Mouse (Mus musculus) lung, adult 18-20 months (tissue): ENCODE results near the gene Ksr2.
"Not testable (repeated sequence)": the region's sequence is repeated elsewhere in the genome, so short reads cannot be mapped to it uniquely, and the experiment has no call there.

Experiments used
- DNase-seq, 2 experiments: peaks; one replicate each; pipeline ENCODE4 v3.0.0; 2022; ENCODE audit warnings: mixed read lengths in 2 of 2

The Ksr2 gene

DNA sequence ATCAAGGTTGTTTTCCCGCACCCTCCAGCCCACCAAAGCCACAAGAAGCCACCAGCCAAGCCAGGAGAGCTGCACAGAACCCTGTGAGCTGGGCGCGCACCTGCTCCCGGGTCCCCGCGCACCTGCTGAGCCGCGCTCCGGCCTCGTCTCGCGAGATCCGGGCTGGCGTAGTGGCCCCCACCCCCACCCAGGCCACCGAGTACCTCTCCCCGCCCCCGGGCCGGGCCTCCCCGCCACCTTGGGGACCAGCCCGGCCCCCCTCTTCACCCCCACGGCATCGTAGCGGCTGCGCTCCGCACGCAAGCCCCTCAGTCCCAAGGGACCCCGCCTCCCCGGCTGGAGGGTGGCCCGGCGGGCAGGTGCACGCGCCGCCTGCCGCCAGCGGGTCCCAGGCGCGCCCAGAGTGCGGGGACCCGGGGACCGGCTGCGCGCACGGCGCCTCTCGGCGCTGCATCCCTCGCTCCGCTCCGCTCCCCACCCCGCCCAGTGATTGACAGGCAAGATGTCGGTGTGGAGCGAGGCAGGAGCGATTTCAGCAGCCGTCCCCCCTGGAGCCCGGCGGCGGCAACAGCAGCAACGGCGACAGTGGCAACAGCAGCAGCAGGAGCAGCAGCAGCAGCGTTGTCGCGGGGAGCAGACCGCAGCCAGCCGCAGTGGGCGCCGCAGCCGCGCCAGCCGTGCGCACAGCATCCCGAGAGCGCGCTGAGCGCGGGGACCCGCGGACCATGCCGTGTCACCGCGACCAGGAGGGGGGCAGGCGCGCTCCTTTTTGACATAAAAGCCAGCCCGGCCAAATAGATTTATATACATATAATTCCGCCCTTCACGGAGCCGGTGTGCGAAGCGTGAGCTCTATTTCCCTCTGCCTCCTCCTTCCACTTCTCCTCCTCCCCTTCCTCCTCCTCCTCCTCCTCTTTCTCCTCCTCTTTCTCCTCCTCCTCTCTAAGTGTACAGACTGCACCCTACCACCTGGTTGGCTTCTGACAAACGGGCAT is at the start of gene Ksr2:
Gene Ksr2 (plus strand): TSS at position 494 of the 995 bp plus-strand sequence.
- peak; percentile 5 to 34 for DNase-seq

DNA sequence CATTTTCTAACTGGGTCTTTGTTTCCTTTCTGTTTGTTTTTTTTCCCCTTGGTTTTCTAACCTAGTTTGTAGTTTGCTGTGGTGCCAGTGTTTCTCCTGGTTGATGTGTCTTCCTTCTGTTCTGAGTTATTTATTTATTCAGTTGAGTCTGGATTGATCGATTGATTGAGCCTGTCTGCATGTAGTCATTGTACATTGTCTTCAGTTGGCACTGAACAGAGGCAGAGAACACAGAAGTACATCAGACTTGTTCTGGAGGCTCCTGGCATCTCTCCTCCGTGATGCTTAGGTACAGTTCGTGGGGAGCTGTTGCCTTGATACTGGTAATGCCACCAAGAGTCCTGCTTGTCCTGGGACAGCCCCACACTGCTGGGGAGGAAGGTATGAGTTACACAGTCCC is 49.0 kb upstream of the Ksr2 start:
- DNase-seq, result no peak

DNA sequence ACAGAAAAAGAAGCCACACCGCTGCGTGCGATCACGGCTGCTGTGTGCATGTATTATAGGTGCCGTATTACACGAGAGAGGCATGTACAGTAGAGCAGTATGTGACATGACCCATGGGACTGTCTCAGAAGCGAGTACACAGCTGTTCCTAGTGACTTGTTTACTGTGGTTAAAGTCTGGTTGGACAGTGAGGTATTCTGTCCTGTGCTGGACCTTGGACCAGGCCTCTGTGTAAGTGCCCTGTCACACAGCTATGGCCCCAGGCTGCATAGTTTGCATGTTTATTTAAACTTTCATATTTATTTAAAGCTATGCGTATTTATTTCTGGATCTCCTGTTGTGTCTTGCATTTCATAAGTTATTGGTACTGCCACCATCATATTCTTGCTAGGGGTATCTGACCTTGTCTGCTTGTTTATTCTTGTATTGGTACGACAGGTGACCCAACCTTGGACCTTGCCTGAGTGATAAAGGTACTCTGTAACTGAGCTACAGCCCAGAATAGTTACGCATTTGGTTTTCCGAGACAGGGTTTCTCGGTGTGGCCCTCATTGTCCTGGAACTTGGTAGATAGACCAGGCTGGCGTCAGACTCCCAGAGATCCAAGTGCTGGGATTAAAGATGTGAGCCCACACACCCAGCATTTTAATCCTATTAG is 47.8 kb upstream of the Ksr2 start:
- DNase-seq, result no peak

DNA sequence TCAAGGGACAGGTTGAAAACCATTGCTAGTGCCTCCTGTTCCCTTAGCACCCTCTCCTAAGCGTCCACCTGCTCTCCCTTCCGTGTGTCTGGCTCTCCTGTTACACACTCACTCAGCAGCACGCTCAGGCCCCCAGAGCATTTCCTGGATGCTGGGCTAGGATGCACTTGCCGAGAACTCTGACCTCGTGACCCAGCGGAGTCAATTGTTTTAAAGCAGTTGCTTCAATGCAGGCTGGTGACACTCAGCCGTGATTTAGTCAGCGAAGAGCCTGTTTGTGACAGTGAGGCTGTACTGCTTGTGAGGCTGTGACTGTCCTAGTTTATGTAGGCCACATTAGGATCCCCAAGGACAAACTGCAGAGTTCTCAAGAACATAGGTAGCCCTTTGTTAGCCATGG is 46.6 kb upstream of the Ksr2 start:
- DNase-seq, result no peak

DNA sequence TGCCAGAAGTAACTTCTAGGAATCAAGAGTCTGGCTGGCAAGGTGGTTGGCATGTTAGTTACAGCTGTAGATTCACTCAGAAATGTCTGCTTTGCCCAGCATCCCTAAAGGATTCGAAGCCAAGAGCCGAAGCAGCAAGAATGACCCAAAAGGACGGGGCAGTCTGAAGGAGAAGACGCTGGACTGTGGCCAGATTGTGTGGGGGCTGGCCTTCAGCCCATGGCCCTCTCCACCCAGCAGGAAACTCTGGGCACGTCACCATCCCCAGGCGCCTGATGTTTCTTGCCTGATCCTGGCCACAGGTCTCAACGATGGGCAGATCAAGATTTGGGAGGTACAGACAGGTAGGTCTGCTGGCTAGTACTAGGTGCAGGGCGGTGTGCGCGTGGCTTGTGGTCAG is 43.2 kb upstream of the Ksr2 start:
- no peak for DNase-seq

DNA sequence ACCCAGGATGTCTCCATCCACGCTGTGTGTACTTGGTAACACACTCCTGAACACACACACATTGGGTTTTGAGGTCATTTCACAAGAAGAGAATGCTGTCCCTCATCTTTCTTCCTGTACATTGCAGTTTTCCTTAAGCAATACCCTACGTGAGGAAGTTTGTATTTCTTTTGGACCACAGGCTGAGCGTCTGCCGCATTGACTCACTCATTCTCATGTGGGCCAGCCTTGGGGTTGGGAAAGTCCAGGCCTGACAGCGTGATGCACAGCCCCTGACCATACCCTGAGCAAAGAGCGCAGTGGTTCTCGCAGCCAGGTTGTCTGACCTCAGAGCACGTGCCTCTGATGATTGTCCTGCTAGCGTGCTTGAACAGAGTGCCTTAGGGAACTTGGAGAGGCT is 40.4 kb upstream of the Ksr2 start:
- DNase-seq, result peak in 1 of 2 experiments; percentile 22

DNA sequence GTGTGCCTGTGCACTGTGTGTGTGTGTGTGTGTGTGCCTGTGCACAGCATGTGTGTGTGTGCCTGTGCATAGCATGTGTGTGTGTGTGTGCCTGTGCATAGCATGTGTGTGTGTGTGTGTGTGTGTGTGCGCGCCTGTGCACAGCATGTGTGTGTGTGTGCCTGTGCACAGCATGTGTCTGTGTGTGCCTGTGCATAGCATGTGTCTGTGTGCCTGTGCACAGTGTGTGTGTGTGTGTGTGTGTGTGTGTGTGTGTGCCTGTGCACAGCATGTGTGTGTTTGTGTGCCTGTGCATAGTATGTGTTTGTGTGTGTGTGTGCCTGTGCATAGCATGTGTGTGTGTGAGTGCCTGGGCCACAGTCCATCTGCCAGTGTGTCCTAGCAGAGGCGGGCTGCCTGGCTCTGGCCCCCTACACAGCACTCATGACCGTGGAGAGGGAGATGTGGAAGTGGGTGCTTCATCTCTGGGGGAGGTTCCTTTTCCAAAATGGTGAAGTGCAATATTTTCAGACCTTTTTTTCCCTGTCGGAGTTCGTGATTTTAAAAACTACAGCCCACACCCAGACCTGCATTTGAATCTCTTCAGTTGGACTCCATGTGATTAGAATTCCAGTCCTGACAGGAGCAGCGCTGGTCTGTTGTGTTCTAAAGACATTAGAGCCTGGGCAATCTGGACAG is 39.3 kb upstream of the Ksr2 start:
- DNase-seq, result no peak

DNA sequence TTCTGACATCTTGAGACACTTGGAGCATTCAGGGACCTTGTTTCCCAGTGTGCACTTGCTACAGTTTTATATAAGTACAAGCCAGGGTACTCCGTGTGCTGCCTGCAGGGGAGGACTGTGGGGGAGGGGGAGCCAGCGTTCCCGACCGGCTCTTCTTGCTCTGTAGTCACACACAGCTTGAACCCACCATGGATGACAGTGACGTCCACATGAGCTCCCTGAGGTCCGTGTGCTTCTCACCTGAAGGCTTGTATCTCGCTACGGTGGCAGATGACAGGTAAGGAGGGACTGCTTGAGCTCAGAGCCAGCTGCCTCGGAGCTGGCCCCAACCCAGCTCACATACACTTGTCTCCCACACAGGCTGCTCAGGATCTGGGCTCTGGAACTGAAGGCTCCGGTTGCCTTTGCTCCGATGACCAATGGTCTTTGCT is 37.5 kb upstream of the Ksr2 start:
- DNase-seq, result no peak

DNA sequence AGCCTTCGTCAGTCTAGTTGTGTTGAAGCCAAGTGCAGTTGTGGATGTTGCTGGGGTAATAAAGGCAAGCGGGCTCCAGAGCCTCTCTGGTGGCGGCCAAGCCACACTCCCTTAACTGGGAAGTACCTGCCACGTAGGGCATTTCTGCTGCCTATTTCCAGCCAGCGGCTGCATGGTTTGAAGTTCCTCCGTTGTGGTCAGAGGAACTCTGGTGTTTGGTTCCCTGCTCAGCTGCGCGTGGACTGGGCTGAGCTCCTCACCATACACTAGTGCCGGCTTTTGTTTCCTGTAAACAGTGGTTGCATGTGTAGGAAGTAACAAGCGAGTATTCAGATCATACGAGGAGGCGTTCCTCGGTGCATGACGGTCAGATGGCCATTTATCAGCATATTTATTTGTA is 36.1 kb upstream of the Ksr2 start:
- not testable (repeated sequence) for DNase-seq

DNA sequence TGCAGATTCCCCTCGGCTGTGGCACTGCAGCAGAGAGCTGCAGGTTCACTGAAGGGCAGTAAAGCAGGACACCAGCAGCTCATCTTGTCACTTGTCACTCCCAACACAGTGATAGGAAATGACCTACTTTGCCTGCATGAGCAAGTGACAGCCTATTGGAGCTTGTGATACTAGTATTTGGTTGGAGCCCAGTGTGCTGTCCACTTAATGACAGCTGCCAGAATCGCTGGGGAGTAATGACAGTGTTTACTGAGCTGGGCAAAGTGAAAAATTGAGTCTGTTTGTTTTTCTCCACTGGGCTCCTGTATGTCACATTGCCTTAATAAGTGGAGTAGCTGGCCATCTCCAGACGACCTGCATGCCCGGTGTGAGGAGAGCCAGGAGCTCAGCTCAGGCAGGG is 33.6 kb upstream of the Ksr2 start:
- DNase-seq, result no peak

DNA sequence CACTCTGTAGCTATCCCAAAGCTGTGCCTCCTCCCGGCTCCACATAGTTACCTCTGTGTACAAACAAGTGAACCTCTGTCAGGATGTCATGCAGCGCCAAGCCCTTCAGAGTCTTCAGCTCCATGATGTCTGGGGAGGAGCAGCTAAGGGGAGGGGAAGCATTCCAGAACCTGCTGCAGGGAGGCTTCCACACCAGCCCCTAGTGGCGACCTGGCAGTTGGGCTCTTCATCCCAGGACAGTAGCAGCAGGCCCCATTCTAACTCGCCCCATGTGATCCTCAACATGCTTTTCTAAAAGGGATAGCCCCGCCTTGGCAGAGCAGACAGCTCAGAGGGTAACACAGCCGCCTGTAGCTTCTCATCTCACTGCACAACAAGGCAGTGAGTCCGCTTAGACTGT is 32.0 kb upstream of the Ksr2 start:
- DNase-seq, result no peak

DNA sequence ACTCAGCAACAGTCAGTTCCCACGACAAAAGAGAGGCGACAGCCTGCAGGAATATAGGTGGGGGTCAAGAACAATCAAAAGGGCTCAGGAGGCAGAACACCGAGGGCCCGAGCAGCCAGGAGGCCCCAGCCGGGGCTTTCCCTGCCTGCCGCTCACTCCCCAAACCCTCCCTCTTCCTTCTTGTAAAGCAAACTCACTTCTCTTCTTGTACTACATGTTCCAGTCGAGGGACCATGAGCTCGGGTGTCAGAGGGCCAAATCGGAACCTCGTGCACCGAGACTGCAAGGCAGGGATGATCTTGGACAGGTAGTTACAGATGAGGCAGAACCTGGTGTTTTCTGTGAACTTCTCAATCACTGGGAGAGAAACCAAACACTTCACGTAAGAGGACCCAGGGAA is 30.6 kb upstream of the Ksr2 start:
- no peak for DNase-seq

DNA sequence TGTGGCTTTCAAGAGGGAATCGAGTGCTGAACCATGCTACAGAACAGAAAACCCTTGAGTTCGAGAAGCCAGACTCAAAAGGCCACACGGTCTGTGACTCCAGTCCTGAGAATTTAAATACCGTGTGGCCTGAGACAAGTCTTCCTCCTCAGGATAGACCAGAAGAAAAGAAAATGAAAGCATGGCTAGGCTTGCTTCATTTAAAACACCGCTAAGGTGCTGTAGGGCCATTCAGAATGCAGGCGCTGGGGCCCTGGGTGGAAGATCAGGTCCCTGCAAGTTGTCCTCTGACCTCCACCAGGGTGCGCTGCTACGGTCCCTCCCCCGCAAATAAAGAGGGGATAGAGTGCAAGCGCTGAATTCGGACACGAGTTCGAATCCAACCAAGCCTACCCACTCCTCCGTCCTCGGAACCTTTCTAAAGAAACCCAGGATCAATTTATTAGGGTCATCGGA is 25.5 kb upstream of the Ksr2 start:
- DNase-seq, result peak; percentile 36 to 48

DNA sequence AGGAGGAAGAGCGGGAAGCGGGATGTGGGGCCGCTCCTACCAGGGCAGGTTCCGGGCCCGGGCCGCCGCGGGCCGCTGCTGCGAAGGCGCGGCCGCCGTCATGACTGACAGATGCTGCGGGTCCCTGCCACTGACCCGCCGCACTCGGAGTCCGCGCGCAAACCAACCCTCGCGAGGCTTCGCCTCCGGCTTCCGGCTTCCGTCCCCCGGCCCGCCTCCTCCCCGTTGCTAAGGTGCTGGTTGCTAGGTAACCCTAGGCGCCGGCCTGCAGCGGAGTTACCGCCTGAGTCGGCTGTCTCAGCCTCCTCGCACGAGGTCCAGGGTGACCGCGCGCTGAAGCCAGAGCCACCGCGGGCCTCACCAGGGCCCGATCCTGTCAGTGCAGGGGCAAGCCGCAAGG is 24.9 kb upstream of the Ksr2 start, which contains the start of gene Rfc5:
Gene Rfc5 (minus strand): TSS at position 171 of the 400 bp plus-strand sequence.
- peak; percentile 94 to 97 for DNase-seq

DNA sequence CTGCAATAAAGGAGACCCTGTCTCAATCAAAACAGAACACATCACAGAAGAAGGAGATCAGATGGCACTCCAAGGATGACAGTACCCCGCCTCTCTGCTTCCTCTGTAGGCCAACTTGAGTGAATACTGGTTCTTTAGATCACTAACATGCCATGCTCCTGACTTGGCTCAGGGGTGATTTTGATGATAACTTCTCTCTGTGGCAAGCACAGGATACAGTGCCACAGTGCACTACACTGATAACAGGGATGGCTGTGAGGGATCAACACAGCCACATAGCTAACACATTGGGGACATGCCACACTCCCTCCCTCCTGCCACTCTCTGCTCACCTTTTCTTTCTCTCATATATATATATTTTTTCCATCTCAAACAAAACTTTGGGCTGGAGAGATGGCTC is 22.9 kb upstream of the Ksr2 start:
- no peak for DNase-seq

DNA sequence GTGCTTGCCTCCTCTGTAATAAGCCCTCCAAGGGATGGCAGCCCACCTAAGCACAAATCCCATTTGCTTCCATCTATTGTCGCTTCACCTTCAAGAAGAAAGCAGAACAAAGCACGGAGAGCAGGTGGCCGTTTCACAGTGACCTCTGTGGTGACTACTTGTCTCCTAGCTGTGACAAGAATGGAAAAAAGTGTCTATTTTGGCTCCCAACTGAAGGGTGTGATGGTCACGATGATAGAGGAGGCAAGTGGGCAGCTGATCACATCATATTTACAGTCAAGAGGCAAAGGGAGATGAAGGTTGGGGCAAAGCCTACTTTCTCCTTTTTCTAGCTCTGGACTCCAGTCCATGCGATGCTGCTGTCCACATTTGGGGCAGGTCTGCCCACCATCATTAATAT is 18.0 kb upstream of the Ksr2 start:
- DNase-seq, result no peak

DNA sequence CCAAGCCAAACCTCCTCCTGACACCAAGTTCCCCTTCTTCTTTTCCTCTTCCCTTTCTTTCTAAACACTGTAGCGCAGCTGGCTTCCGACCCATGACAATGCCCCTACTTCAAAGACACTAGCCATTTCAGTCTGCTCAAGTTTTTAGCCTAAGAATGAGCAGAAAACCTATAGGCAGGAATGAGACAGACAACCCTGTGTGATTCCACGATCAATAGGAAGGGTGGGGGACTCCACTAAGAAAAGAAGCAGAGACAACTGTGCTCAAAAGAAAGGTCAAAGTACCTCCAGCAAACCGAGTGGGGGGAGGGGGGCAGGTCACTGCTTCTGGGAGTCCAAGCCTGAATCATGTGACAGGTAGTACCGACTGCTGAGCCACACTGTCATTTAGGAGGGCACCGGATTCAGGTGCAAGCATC is 17.2 kb upstream of the Ksr2 start:
- DNase-seq, result no peak

DNA sequence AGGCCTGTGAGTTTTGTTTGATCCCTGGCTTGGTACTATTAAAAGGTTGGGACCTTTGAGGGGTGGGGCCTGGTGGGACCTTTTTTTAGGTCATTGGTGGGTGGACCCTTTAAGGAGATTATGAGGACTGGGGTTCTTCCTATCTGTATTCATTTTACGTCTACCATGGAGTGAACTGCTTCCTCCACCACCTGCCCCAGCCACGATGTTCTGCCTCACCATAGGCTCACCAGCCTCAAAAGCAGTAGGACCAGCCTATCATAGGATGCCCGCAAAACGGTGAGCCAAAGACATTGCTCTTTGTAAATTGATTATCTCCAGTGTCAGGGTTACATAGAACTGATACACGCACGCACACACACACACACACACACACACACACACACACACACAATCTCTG is 16.4 kb upstream of the Ksr2 start:
- no peak for DNase-seq

DNA sequence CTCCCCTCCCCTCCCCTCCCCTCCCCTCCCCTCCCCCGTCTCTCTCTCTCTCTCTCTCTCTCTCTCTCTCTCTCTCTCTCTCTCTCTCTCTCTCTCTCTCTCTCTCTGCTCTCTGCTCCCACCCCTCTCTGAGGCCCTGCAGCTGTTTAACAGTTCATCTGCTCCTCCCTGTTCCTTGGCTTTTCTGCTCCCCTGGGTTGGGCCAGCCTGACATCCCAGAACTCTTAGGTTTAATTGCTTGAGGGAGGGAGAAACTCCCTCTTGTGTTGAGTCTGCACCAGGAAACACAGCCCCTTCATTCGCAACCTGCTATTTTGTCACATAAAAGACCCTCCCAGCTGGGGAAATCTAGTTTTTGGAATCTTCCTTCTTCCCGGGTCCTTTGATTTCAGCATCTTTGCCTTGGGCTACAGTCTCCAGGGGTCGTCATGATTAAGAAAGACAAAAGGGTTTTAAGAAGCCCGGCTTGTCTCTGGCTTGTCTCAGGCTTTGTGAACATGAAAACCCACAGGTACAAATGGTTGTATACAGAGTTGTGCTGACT is 15.7 kb upstream of the Ksr2 start:
- DNase-seq, result no peak

DNA sequence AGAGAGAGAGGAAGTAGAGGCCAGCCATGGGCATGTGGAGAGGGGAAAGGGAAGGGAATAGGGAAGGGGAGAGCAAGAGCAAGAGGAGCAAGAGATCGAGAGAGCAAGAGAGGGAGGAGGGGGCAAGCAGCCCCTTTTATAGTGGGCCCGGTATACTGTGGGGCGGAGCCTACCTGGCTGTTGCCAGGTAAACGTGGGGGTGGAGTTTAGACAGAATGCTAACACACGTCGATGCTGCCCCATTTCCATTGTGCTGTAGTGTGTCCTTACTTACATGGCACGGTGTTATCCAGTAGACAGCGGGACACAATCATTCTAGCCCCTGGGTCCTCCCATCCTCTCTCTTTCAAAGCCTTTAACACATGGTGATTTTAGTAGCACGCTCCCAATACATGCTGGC is 14.5 kb upstream of the Ksr2 start:
- no peak for DNase-seq

DNA sequence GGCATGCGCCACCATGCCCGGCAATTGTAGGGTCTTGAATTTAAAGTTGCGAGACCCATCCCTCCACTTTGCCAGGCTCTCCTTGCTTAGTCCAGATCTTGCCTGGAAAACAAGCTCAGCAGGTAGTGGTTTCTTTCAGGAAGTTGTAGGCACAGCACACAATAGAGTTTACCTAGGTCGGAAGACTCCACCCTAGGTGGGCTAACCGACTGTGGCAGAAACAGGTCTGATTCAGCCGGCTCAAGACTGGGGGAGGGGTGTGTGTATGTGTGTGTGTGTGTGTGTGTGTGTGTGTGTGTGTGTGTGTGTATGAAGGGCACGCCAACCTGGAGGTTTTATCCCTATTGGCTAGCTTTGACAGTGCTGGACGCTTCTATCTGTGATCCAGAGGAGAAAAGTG is 10.2 kb upstream of the Ksr2 start:
- DNase-seq, result no peak

DNA sequence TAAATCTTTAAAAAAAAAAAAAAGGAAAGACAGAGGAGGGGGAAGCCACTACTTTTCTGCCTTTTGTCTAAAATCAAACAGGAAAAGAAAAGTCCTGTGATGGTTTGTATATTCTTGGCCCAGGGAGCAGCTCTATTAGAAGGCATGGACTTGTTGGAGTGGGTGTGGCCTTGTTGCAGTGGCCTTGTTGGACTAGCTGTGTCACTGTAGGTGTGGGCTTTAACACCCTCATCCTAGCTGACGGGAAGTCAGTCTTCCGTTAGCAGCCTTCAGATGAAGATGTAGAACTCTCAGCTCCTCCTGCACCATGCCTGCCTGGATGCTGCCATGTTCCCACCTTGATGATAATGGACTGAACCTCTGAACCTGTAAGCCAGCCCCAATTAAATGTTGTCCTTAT is 9.1 kb upstream of the Ksr2 start:
- DNase-seq, result not testable (repeated sequence)

DNA sequence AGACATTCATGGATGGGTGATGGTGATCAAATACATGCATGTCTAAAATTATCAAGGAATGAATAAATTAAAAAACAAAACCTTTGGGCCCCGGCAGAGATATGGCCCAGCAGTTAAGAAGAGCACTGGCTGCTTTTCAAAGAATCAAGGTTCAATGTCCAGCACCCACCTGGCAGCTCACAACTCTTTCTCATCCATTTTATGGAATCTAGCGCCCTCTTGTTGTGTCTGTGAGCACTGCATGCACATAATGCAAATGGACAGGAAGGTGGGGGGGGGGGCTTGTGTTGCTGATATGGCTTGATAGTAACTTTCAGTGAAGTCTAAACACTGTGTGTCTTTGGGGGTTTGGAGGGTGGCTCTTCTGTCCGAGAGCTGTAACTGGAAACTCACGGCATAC is 5.6 kb upstream of the Ksr2 start:
- DNase-seq, result peak; percentile 22 to 46
